Mouse (Mus musculus): ENCODE data around the gene Atf7.
"Not testable (repeated sequence)": the region's sequence is repeated elsewhere in the genome, so short reads cannot be mapped to it uniquely, and the experiment has no call there.

The Atf7 gene

DNA sequence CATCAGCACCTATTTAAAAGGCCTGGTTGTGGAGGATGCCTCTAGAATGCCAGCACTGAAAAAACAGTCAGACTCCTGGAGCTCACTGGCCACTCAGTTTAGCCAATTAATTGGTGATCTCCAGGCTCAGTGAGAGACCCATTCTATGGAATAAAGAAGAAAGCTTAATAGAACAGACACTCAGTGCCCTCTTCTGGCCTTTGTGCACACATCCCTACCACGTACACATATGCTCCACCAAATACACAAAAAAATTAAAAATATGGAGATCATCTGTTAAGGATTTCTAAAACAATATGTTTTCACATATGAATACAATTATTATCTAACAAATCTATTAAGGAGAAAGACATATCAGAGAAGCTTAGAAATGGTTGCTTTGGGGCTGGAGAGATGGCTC, 4.5 kb downstream of the Atf7 start:
- no peak for DNase-seq (ENCODE audit: extremely low read depth, insufficient read length, low spot score)

DNA sequence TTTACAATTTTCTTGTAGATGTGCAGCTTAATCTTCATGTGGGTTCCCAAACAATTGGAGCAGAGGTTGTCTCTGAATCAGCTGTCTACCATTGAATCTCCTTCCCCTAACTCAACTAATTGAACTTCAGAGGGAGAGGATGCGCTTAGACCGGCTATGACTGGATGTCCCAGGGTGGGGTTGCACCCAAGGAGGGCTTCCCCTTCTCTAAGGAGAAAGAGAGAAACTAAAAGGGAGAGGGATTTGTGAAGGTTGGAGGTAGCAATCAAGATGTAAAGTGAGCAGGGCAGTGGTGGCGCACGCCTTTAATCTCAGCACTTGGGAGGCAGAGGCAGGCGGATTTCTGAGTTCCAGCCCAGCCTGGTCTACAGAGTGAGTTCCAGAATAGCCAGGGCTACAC, 5.8 kb downstream of the Atf7 start:
- no peak for DNase-seq (ENCODE audit: extremely low read depth, insufficient read length, low spot score)

DNA sequence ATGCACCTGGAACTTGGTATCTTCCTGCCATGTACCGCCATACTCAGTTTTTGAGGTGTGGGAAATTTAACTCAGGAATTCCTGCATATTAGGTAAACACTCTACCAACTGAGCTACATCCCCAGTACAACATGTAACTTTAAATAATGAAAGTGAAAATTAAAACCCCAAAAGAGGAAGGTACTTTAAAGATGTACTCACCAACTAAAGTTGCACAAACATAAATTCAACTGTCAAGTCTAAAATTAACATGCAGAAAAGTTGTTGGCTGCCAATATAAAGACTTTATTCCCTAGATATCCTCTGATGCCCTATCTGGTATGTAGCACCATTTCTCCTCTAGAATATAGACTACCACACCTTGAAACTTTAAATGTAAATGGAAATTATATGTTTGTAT, 7.6 kb downstream of the Atf7 start:
- DNase-seq (ENCODE audit: extremely low read depth, insufficient read length, low spot score) = no peak

GRCm38 (mm10) chr15:102616174-102616573, 9.1 kb downstream of the Atf7 start:
- no peak for DNase-seq (ENCODE audit: extremely low read depth, insufficient read length, low spot score)

GRCm38 (mm10) chr15:102614224-102614623, 11.0 kb downstream of the Atf7 start:
- DNase-seq (ENCODE audit: extremely low read depth, insufficient read length, low spot score) = no peak

DNA sequence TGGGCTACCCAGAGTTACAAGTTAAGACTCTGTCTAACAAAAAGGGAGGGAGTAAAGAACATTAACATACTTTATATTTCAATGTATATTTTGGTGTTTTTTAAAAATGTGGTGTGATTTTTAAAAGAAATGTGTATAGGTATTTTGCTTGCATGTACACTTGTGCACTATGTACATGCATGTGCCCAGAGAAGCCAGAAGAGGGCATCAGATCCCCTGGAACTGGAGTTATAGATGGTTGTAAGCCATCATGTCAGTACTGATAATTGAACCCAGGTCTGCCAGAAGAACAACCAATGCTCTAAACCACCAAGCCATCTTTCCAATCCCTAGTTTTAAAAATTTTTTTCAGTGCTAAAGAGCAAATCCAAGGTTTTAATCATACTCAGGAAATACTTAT, 12.3 kb downstream of the Atf7 start:
- no peak for DNase-seq (ENCODE audit: extremely low read depth, insufficient read length, low spot score)

- not testable (repeated sequence) for DNase-seq (ENCODE audit: extremely low read depth, insufficient read length, low spot score)
These were observed 16.7 kb downstream of the Atf7 start for GRCm38 (mm10) chr15:102608586-102608985.

DNA sequence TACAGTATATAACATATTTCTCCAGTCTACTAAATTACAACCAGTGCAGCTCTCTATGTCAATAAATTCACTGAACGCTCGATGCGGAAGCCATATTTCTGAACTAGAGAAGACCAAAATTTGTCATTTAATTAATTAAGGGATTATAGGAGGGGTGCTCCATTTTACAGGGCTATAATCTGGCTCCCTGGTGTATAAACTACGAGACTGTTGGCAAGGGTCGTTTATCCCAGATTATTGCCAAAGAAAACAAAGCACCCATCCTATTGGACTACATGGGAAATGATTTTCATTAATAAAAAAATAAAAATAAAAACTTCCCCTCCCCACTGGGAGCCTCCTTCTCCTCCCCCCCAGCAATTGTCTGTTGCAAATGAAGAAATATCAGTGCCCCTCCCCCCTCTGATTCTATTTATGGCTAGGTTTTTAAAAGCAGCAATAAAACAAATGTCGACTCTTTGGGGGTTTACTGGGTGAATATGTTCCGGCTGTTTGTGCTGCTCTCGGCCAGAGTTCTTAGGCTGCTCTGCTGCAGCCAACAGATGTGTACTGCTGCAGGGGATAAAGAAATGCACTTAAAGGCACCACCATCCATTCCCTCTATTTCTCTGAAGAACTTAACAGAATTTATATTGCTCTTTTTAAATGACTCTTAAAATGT, 31.1 kb downstream of the Atf7 start:
- DNase-seq (ENCODE audit: extremely low read depth, insufficient read length, low spot score) = no peak

- no peak for DNase-seq (ENCODE audit: extremely low read depth, insufficient read length, low spot score)
These were observed 32.6 kb downstream of the Atf7 start for GRCm38 (mm10) chr15:102592674-102593073.

DNA sequence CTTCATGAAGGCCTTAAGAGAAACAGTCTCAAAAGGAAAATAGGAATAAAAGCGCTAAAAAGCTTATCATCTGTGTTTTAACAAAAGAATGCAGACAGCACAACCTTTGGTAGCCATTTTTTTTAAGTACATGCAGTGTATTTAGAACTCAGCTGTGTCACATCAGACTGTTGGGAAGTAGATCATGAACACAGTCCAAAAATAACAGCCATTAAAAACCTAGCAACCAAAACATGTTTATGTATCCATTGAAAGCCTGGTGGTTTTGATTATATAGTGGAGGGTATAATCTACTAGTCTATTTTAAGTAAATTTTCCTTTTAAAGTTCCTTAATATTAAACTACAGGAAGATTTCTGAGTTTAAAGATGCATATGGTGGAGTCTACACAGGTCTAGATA, 34.7 kb downstream of the Atf7 start:
- DNase-seq (ENCODE audit: extremely low read depth, insufficient read length, low spot score) = no peak

DNA sequence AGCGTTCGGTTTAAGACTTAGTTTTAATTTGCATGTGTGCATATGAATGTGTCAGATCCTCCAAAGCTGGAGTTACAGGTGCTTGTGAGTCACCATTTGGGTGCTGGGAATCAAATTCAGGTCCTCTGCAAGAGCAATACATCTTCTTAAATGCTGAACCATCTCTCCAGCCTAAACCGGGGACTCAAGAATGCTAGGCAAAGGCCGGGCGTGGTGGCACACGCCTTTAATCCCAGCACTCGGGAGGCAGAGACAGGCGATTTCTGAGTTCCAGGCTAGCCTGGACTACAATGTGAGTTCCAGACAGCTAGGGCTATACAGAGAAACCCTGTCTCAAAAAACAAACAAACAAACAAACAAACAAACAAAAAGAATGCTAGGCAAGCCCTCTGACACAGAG, 35.4 kb downstream of the Atf7 start:
- DNase-seq (ENCODE audit: extremely low read depth, insufficient read length, low spot score) = no peak

DNA sequence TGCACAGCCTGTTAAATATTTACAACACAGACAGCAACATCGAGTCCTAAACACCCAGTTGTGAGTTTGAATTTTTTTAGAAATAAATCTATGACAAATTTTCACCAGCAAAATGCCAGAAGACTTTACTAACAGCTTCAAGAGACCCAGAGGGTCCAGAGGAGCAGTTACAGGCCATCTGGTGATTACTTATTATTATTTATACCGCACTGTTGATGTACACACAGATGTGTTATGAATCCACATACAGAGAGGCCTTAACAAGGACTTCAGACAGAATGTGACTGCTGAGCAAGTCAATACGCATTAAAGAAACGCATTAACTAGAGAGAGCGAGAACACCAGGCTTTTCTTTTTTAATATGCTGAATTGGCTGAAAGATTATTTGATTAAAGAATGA, 39.8 kb downstream of the Atf7 start:
- no peak for DNase-seq (ENCODE audit: extremely low read depth, insufficient read length, low spot score)

DNA sequence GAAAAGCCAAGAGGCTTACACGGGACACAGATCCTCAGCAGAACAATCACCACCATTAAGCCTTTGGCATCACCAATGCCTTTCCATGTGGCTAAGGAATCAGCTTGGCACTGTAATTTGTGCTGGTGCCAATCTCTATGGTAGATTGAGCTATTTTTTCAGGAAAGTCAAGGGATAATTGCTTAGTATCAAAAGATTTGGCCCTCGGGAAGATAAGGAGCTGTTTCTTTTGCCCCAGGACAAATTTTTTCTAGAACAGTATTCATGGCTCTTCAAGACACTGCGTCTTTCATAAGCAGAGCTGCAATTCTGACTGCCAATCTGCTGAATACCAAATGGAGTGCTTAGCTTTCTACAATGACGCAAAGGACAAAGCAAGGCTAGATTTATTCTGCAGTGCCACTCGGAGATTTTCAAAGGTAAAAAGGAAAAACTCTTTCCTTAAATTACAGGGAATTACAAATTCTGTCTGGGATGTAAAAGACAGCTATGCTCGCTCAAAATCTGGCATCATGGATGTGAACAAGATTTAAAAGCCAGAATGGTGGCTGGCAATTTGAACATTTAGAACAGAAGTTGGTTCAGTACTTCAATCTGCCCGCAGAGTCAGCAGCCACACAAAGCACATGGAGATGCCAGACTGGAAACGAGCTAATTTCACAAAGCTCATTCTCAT, 41.4 kb downstream of the Atf7 start:
- DNase-seq (ENCODE audit: extremely low read depth, insufficient read length, low spot score) = no peak

- no peak for DNase-seq (ENCODE audit: extremely low read depth, insufficient read length, low spot score)
These were observed 44.1 kb downstream of the Atf7 start for GRCm38 (mm10) chr15:102581205-102581604.

- no peak for DNase-seq (ENCODE audit: extremely low read depth, insufficient read length, low spot score)
These were observed 46.9 kb downstream of the Atf7 start for GRCm38 (mm10) chr15:102578351-102578750.

GRCm38 (mm10) chr15:102576972-102577371, 48.3 kb downstream of the Atf7 start:
- DNase-seq (ENCODE audit: extremely low read depth, insufficient read length, low spot score) = no peak

- DNase-seq (ENCODE audit: extremely low read depth, insufficient read length, low spot score) = peak; percentile 73
These were observed 53.2 kb downstream of the Atf7 start for GRCm38 (mm10) chr15:102572081-102572480.

- no peak for DNase-seq (ENCODE audit: extremely low read depth, insufficient read length, low spot score)
These were observed 57.4 kb downstream of the Atf7 start for GRCm38 (mm10) chr15:102567849-102568248.

DNA sequence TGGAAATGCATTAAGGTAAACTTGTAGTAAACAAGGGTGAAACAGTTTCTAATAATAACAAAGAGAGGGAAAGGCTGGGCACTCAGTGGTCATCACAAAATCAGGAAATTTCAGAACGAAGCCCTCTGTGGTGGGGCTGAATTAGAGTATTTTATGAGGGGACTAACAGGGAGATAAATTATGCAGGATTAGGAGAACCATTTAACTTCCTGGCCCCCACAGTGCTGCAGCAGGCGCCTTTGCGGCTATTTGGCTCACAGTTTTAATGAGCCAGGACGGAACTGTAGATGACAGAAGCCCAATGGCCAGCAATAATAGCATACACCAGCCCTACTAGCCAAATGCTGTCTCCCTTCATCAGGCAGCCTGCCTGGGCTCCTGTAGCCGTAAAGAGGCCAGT, 61.6 kb downstream of the Atf7 start:
- DNase-seq (ENCODE audit: extremely low read depth, insufficient read length, low spot score) = no peak

DNA sequence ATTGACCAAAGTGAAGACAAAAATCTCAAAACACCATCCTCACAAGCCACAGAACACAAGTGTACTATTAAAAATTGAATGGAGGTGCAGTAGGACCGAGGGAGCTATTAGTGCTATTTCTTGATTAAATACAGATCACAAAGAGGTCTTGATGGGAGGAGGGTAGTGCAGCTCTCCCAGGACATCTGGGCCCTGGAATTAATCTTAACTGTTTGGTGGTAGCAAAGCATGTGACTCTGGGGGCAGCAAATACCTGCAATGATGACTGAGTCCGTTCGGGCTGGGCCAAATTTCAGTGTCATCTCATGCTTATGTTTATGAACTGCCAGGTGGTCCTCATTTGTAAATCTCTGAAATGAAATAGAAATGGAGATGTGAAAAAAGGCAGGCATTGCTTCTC, 62.2 kb downstream of the Atf7 start:
- no peak for DNase-seq (ENCODE audit: extremely low read depth, insufficient read length, low spot score)

DNA sequence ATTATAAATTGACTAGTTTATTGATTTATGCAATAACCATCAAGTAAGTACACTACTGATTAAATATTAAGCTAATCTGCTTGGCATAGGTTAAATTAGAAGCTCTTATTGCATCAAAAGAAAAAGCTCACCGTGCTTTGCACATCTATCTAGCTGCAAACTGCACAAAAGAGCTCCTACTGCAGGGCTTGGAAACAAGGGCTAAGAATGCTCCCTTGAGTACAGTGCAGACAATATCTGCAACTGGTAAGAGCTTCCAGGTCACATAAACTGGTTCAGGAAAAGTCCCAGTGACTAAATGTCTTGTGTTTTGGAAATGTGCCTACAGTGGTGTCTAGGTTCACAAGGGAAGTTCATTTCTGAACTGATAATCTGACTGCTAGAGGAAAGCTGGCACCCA, 62.8 kb downstream of the Atf7 start:
- no peak for DNase-seq (ENCODE audit: extremely low read depth, insufficient read length, low spot score)

GRCm38 (mm10) chr15:102557580-102557979, 67.7 kb downstream of the Atf7 start:
- no peak for DNase-seq (ENCODE audit: extremely low read depth, insufficient read length, low spot score)

DNA sequence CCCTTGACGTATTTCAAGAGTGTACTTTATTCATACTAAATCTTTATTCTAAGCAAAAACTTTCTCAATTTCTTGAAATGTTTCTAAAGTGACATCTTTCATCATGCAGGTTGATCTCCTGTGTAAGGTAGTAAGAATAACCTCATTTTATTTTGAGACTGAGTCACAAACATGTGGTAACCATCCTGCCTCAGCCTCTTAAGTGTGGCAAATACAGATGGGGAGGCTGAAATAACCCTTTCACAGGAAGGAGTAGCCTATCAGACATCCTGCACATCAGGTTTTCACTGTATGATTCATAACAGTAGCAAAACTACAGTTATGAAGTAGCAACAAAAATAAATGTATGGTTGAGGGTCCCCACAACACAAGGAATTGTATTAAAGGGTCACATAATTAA, 69.7 kb downstream of the Atf7 start:
- DNase-seq (ENCODE audit: extremely low read depth, insufficient read length, low spot score) = no peak
